Mouse (Mus musculus) testis, postnatal 10 days (tissue): ENCODE data around the gene Ccdc12.

ENCODE experiments used
- DNase-seq: peaks from one replicate; pipeline ENCODE4 v3.0.0; 2021; ENCODE audit warnings: low spot score

The Ccdc12 gene

GRCm38 (mm10) chr9:110742295-110742950 lies 86.1 kb downstream of the Ccdc12 start:
- DNase-seq = peak; percentile 66

- DNase-seq = no peak
Observed at GRCm38 (mm10) chr9:110742951-110743455, 86.7 kb downstream of the Ccdc12 start.

- DNase-seq = peak; percentile 71
Observed at GRCm38 (mm10) chr9:110743456-110744323, 87.4 kb downstream of the Ccdc12 start.

- no peak for DNase-seq
Observed at GRCm38 (mm10) chr9:110745752-110746151, 89.4 kb downstream of the Ccdc12 start.

- DNase-seq = no peak
Observed at GRCm38 (mm10) chr9:110746238-110746637, 89.9 kb downstream of the Ccdc12 start.

- DNase-seq = no peak
Observed at GRCm38 (mm10) chr9:110746961-110747360, 90.7 kb downstream of the Ccdc12 start, which contains the start of gene Pth1r. Pth1r (minus strand) TSS chr9:110747145.

- DNase-seq = no peak
Observed at GRCm38 (mm10) chr9:110748451-110748850, 92.1 kb downstream of the Ccdc12 start.

- DNase-seq = no peak
Observed at GRCm38 (mm10) chr9:110750404-110751187, 94.3 kb downstream of the Ccdc12 start.

GRCm38 (mm10) chr9:110751412-110751811 lies 95.1 kb downstream of the Ccdc12 start:
- DNase-seq = no peak

- DNase-seq = no peak
Observed at GRCm38 (mm10) chr9:110752917-110753435, 96.7 kb downstream of the Ccdc12 start.

- DNase-seq = no peak
Observed at GRCm38 (mm10) chr9:110753773-110754172, 97.5 kb downstream of the Ccdc12 start.

GRCm38 (mm10) chr9:110757816-110758215 lies 101.5 kb downstream of the Ccdc12 start:
- DNase-seq = no peak

- peak; percentile 86 for DNase-seq
Observed at GRCm38 (mm10) chr9:110758605-110759004, 102.3 kb downstream of the Ccdc12 start.

GRCm38 (mm10) chr9:110759265-110759664 lies 103.0 kb downstream of the Ccdc12 start:
- peak; percentile 74 for DNase-seq

GRCm38 (mm10) chr9:110760886-110761285 lies 104.6 kb downstream of the Ccdc12 start:
- no peak for DNase-seq
